Mouse (Mus musculus): ENCODE measurements around the gene Rgl1.

GRCm38 (mm10) chr1:152576614-152577144 lies 189.5 kb downstream of the Rgl1 start:
- TF ChIP-seq POLR2A (IDR thresholded peaks at IDR 0.05; ENCODE audit: control insufficient read depth, extremely low read depth, insufficient read depth, low read length, poor library complexity) (no peak), CTCF (IDR thresholded peaks at IDR 0.05; ENCODE audit: borderline replicate concordance, control insufficient read depth, extremely low read depth, insufficient read depth, low read length, poor library complexity) (no peak)
